Mouse (Mus musculus): ENCODE results near the gene Pus7.

Gene Pus7

DNA sequence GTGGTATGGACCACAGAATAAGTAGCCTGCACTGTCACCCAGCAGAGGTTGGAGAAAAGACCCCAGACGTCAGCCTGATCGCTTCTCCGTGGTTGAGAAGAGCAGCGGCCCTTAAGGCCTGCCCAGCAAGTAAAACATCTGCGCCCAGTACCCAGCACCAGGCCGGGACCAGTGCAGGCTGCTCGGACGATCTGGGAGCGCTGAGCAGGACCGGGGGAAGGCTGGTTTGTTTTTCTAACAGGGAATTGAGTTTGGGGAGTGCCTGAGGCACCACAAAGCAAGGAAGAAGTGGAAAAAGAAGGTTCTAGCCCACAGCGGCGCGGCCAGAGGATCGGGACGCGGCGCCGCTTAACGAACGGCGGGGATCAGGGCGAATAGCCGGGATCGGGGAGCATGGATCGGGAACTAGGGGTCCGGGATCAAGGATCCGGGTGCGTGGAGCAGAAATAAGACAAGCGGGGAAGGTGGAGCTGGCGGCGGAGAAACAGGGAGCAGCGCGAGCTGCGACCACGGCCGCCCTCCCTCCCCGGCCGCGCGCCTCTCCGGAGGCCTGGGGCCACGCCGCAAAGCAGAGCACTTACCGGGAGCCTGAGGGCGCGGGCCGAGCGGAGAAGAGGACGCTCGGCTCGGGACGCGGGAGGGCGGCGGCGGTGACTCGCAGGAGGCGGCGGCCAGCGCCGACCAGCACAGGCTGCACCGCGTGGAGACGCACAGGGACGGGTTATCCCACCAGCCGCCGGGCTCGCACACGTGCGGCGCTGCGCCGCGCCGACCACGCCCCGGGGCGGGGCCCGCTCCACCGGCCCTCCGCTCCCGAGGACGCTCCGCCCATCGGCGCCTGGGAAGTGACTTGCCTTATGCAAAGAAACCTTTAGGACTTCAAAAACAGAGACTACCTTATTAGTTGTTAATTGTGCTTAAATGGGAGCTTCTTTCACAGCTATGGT is at the start of gene Pus7:
Pus7 (minus strand) TSS at position 781 of the 947 bp plus-strand sequence.
- in situ Hi-C loops (cut with MboI; ENCODE audit: low sequenced_read_pairs), result no loop called here

DNA sequence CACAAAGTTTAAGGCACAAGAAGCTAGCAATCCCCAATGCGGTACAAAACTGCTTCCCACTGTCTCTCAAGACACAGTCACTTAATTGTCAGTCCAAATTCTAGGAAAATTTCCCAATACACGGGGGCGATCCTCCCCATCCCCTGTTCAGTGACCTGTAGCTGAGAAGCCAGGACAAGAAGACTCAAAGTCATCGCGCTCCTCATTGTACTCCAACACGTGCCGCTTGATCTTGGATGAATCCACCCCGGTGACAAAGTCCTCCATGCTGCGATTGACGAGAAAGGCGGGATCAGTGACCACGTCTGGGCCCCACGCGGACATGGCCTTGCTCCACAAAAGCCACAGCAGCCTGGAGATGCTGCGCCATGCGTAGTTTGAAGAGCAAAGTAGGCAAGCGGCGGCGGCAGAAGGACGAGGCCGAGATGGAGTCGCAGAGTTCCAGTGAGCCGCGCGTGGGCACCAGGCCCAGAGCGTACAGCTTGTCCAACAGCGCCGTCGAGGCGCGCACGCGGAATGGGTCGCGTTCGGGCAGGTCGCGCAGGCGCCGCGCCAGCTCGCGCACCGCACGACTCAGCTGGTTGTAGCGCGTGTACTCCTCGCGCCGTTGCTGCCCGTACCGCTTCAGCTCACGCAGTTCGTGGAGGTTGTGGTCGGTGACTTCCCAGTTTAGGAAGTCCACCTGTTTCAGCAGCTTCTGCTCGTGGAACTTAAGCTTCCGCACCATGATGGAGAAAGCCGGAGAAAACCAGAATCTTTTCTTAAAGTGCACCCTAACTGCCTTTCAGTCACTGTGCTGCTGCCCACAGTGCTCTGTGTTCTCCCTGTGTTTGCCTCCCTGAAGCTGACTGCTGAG is 47.6 kb upstream of the Pus7 start:
- in situ Hi-C loops (cut with MboI; ENCODE audit: low sequenced_read_pairs), result no loop called here

DNA sequence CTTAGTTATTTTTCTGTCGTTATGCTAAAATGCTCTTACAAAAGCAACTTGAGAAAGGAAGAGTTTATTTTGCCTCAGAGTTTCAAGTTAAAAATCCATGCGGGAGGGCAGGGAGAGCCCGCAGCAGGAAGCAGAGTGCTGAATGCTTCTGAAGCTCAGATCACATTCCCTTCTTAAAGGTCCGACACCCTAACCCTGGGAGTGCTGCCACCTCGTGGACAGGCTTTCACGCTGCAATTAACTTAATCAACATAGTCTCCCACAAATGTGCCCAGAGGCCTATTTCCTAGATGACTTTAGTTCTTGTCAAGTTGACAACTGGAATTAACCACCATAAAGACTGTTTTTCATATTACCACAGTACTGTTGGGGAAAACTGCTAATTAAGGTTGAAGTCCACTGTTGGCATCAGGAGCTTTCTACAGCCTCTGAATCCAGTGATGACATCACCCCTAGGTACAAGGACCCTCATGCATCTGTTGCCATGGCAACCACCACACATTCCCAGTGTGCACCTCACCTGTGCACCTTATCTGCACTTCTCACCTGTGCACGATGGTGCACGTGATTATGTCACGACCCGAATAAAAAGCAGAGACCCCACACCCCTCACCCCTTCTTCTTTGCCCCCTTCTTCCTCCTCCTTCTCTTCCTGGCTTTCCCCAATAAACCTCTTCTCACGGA is 43.0 kb upstream of the Pus7 start:
- in situ Hi-C loops (cut with MboI; ENCODE audit: low sequenced_read_pairs), result no loop called here

DNA sequence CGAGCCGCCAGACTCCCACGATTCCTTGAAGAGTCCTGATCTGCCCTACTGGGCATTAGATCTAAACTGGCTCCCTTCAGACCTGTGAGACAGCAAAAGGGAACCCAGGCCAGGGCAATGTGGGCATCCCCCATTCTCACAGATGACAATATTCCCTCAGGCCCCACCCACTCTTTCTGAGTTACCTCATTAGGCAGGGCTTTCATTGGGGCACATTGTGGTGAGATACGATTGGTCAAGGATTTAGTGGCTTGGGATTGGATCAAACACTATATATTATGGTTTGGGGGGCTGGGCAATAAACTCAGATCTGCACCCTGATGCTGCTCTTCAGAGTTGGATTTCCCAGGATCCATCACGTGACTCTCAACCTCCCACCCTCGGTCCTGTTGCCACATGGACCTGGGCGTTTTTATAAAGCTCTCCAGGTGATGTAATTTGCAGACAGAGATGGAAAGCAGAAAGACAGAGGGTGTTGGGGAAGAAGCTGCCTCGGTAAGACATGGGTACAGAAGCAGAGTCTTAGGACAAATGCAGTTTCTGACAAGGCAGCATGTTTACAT is 40.7 kb upstream of the Pus7 start:
- in situ Hi-C loops (cut with MboI; ENCODE audit: low sequenced_read_pairs), result no loop called here

DNA sequence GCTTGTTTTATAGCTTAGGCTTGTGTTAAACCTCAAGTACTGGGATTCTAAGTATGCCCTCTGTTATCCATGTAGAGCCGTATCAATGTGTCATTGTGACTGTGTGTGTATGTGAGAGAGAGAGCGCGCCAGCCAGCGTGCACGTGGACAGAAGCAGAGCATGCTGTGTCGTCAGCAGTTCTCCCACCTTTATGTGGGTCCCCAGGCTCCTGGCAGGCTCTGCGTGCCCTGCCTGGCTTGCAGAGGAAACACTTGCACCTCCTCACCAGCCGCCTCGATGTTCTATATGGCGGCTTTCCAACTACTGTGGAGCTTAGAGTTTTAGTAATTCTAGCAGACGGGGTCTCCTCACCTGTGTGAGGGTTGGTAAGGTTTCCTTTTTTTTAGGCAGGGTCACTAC is 38.8 kb upstream of the Pus7 start:
- in situ Hi-C loops (cut with MboI; ENCODE audit: low sequenced_read_pairs), result no loop called here

DNA sequence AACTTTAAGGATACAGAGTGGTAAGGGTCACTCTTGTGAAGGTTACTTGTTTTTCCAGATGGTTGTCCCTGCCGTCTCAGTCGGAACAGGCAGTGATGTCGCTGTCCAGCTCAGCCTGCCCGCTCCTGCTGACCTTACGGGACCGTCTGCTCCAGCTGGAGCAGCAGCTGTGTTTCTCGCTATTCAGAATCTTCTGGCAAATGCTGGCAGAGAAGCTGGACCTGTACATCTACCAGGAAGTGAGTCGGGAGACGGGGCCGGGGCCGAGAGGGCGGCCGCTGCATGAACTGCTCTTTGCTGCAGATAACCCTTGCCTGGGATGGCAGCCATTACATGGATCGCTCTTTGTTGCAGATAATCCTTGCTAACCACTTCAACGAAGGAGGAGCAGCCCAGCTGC is 33.2 kb upstream of the Pus7 start:
- in situ Hi-C loops (cut with MboI; ENCODE audit: low sequenced_read_pairs), result no loop called here

DNA sequence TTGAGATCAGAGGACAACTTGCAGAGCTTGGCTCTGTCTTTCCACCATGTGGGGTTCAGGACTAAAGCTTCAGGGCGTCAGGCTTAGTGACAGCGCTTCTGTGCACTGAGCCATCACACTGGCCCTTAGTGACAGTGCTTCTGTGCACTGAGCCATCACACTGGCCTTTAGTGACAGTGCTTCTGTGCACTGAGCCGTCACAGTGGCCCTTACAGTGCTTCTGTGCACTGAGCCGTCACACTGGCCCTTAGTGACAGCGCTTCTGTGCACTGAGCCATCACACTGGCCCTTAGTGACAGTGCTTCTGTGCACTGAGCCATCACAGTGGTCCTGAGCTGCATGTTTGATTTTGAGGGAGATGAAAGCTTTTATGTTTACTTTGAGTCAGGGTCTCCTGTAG is 31.3 kb upstream of the Pus7 start:
- in situ Hi-C loops (cut with MboI; ENCODE audit: low sequenced_read_pairs), result no loop called here

DNA sequence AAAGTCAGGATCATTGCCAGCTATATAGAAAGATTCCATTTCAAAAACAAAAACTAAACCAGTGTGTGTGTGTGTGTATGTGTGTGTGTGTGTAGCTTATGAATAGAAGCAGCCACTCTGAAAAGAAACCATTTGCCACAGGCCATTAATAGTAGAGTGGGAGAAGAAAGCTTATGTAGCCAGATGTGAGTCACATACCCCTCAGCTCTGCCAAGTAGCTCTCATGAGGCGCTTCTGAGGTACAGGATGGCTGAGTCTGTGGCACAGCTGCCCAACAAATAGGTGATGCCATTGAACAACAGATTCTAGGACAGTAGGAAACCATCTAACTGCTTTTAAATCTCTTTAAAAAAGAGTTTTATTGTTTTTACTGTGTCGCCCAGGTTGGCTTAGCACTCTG is 9.2 kb upstream of the Pus7 start:
- in situ Hi-C loops (cut with MboI; ENCODE audit: low sequenced_read_pairs), result no loop called here

DNA sequence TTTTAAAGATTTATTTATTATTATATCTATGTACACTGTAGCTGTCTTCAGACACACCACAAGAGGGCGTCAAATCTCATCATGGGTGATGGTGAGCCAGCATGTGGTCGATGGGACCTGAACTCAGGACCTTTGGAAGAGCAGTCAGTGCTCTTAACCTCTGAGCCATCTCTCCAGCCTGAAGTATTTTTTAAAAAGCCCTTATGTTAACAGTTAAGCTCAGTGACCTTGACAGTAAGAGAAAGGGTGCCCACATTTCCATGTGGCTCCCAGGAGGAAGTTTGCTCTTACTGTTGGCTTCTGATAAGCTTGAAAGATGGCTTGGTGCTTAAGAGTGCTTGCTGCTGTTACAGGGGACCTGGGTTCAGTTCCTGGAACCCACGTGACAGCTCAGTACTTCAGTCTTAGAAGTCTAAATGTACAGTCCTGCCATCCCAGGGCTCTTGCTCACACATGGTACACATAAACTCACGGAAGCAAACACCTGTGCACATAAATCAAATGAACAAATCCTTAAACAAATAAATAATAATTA is 5.6 kb upstream of the Pus7 start:
- in situ Hi-C loops (cut with MboI; ENCODE audit: low sequenced_read_pairs), result no loop called here

DNA sequence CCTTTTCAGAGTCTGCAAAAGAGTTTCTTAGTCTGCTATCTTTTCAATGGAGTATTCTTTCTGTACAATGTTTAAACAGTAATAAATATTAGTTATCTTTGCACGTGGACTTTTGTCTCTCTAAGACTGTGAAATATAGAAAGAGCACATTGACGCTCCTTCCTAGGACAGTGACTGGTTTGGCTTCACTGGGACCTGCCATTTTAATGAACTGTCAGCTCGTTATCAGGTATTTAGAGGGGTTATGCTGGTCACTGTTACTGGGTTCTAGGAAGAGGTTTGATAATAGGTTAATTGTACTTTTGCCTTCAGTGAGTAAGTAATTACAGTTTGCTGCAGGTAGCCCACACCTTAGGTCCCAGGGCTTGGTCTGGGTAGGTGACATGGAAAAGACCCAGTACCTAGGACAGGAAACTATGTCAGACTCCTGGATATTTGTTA is 4.9 kb upstream of the Pus7 start:
- in situ Hi-C loops (cut with MboI; ENCODE audit: low sequenced_read_pairs), result no loop called here

DNA sequence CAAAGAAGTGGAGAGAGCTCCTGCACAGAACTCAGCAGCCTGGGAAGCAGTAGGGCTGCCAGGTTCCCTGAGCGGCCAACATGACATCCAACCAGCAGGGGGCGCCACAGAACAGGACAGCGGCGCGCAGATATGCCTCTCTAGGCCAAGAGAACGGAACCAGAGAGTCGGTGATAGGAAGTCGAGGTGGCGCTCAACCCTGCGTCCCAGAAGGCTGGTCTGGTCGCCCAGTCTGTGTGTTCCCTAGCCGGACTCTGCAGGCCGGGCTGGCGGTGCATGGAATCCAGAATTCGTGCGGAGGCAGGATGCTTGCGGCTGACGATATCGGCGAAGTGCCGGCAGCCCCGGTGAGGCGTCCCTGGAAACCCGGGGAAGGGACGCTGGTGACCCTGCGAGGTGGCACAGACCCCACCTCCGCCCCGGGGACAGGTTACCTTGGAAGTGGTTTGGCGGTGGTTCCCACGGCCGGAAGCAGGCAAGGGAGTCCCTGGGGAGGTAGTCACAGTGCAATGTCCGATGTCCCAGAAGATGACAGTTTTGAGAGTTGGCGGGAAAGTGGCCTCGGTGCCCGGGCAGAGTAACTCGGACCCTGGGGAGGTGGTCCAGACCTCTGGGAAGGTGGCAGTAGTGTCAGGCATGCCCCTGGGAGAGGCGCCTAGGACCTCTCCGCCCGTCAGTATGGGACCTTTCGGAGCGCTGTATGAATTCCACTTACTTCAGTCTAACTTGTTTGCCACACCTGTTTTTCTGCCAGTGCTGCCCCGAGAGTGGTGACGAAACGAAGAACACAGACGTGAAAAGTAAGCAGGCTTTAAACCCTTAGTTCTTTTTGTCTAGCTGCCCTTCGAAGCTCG is 4.3 kb upstream of the Pus7 start, which contains the start of gene Rint1:
Rint1 (plus strand) TSS at position 176 of the 854 bp plus-strand sequence.
- in situ Hi-C loops (cut with MboI; ENCODE audit: low sequenced_read_pairs), result no loop called here

DNA sequence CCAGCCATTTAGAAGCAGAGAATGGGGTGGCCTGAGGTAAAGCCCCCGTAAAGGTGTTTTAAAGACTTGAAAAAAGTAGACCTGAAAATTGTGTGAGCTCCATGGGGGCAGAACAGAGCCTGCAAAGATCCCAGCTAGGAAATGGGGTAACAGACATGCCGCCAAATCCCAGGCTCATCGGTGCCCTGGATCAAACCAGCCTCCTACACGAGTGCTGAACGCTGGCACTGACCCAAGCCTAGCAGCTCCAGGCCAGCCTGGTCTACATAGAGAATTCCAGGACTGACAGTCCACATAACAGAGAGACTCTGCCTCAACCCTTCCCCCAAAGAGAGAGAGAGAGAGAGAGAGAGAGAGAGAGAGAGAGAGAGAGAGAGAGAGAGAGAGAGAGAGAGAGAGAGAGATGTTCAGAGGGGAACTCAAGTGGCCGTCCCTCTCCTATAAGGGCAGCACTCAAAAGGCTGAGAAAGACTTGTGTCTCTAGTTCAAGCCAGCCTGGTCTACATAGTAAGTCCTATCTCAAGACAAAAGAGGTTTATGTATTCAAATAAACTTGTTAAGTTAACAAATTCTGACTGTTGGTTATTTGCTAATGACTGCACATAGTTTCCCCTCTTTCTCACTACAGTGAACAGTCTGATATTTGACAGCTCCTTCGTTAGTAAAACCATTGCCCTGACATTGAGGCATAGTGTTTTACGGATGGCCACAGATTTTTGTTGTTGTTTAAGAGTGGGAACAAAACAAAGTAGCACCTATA is 1.3 kb downstream of the Pus7 start:
- in situ Hi-C loops (cut with MboI; ENCODE audit: low sequenced_read_pairs), result no loop called here

DNA sequence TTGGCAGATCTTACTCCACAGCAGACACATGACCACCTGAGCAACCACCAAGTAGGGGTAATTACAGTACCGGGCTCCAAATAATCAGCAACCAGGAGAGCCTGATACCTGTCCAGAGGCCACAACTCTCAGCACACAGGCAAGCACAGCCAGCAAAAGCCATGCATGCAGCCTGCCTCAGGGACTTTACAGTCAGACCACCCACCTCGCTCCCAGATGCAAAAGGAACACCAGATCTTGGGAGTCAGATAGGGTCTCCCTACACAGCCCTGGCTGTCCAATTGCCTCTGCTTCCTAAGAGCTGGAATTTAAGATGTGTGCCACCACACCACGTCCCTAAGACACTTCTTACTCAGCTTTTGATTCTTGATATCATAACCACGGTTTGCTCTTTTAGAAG is 2.3 kb downstream of the Pus7 start:
- in situ Hi-C loops (cut with MboI; ENCODE audit: low sequenced_read_pairs), result no loop called here

DNA sequence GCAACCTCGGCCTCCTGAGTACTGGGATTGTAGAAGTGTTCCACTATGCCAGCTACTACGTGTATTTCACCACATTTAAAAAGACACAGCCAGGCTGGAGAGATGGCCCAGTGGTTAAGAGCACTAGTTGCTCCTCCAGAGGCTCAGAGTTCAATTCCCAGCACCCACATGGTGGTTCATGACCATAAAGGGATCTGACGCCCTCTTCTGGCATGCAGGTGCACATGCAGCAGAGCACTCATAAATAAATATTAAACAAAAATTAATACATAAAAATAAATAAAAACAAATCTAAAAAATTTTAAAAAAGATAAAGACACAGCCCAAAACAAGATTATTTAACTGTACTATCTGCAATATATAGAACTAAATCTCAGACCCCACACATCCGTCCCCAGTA is 3.0 kb downstream of the Pus7 start:
- in situ Hi-C loops (cut with MboI; ENCODE audit: low sequenced_read_pairs), result no loop called here

DNA sequence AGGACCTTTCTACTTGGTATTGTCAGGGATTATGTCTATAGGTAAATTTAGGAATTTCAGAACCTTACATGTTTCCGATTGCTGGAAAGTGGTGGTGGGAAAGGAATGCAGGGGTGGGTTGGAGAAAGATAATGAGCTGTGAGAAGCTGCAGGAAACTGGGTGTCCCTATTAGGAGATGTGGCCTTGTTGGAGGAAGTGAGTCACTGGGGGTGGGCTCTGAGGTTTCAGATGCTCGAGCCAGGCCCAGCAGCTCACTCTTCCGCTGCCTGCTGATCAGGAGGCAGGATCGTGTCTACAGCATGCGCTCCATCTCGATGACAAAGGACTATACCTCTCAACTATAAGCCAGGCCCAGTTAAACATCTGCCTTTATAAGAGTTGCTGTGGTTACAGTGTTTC is 9.3 kb downstream of the Pus7 start:
- in situ Hi-C loops (cut with MboI; ENCODE audit: low sequenced_read_pairs), result no loop called here

DNA sequence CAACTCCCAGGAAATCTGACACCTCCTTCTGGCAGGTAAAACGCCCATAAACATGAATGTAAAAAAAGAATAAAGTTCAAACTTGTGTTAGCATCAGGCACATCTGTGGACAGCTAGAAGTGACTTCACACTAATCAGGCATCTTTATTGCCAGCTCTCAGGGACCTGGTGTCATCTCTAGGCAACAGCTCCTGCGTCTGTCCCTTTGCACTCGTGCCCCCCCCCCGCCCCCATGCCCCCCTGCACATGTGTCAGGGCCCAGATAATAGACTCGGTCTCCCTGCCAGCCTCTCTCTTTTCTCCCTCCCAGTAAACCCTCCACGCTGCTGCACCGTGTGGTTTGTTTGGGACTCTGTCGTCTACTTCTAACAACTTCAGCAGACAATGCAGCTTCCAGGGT is 12.4 kb downstream of the Pus7 start:
- in situ Hi-C loops (cut with MboI; ENCODE audit: low sequenced_read_pairs), result no loop called here

DNA sequence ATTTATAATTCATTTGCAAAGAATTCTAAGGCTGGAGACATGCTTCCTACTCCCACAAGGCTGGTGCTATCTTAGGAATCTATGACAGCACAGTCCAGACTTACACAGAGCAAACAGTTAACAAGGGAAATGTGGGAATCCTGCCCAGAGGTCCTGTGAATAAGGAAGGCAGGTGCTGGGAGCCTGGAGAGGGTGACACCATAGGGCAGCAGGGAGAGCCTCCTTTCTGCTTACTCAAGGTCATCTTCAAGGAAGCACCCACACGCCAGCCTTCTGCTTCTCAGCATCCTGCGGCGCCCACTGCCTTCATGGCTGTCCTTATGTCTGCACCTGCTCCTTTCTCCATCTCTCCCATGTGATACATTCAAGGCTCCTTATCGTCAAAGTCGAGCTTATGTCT is 19.0 kb downstream of the Pus7 start:
- in situ Hi-C loops (cut with MboI; ENCODE audit: low sequenced_read_pairs), result no loop called here

DNA sequence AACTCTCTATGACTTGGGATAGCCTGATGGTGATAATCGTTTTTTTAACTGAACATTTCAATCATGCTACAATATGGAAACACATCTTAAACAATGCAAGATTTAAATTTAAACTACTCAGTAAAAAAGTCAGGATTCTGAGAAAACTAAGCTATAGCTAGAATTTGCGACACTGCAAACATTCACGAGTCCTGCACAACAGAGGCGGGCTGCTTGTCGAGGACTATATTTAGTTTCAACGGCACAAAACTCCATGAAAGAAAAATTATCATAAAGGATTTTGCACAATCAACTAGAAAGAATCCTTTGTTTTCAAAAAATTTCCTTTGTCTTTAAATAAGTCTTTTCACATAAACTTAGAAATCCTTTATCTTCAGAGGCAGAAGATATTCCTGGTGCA is 21.0 kb downstream of the Pus7 start:
- in situ Hi-C loops (cut with MboI; ENCODE audit: low sequenced_read_pairs), result no loop called here

DNA sequence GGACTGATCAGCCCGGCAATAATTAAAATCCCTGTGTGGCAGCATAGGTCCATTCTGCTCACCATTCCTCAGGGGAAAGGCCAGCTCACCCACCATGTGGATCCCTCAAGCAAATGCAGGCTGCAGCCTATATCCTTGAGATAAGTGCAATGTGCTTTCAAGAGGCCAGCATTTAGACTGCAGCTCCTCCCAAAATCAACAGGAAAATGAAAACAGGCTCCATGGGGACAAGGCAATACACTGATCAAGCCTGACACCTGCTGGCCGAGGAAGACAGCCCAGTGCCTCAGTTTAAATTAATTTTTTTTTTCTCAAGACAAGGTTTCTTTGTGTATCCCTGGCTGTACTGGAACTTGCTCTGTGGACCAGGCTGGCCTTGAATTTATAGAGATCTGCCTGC is 24.9 kb downstream of the Pus7 start:
- in situ Hi-C loops (cut with MboI; ENCODE audit: low sequenced_read_pairs), result no loop called here
